Mouse (Mus musculus) limb, embryonic 13.5 days (tissue): ENCODE measurements around the gene Wfdc13. TPM values are rescaled to one million over a fixed set of nuclear protein-coding genes. Genes with fewer than 3 reads are reported as not detected.

Experiments used
- ATAC-seq: fragments of 200-750 bp; cut with Nextera tagmentation; 2 replicates; pipeline ENCODE4 v1.8.0; 2017; ENCODE audit warnings: low read depth, moderate number of reproducible peaks, moderate TSS enrichment; ENCODE audit not compliant: low FRiP score
- H3K27ac ChIP-seq: fragments of 300-500 bp; sonication (generic); 2 replicates; pipeline ENCODE4 v1.5.1; 2015; ENCODE audit warnings: inconsistent platforms, mild to moderate bottlenecking, moderate library complexity
- H3K27me3 ChIP-seq: fragments of 300-500 bp; sonication (generic); 2 replicates; pipeline ENCODE4 v1.6.1; 2015; ENCODE audit warnings: mild to moderate bottlenecking, inconsistent platforms
- H3K36me3 ChIP-seq: fragments of 300-500 bp; sonication (generic); 2 replicates; pipeline ENCODE4 v1.6.1; 2015; ENCODE audit warnings: inconsistent platforms, mild to moderate bottlenecking, moderate library complexity
- H3K4me1 ChIP-seq: fragments of 300-500 bp; sonication (generic); 2 replicates; pipeline ENCODE4 v1.6.1; 2015; ENCODE audit warnings: inconsistent platforms
- H3K4me2 ChIP-seq: fragments of 300-500 bp; sonication (generic); replicated peaks from 2 replicates; pipeline ENCODE4 v1.6.1; 2015; ENCODE audit warnings: inconsistent platforms, mild to moderate bottlenecking, moderate library complexity
- H3K4me3 ChIP-seq: fragments of 300-500 bp; sonication (generic); 2 replicates; pipeline ENCODE4 v1.5.1; 2015; ENCODE audit warnings: moderate library complexity, mild to moderate bottlenecking, inconsistent platforms
- H3K9ac ChIP-seq: fragments of 300-500 bp; sonication (generic); 2 replicates; pipeline ENCODE4 v1.6.1; 2015; ENCODE audit warnings: mild to moderate bottlenecking, inconsistent platforms
- H3K9me3 ChIP-seq: fragments of 300-500 bp; sonication (generic); 2 replicates; pipeline ENCODE4 v1.6.1; 2016; ENCODE audit warnings: inconsistent platforms
- WGBS: fragments of 180-500 bp; shearing (Covaris S2); methylation state at CpG from one replicate; pipeline ENCODE4 v1.1.7; 2015; 5-methylcytosine and 5-hydroxymethylcytosine counted together
- polyA plus RNA-seq: library from polyadenylated mRNA; unstranded; fragments of >200 nt; fragmentation: Nextera tagmentation; extraction: Ambion mirVana; gene quantifications from 2 replicates; pipeline ENCODE4 v1.2.1, GENCODE M21; 2015

The Wfdc13 gene
- polyA plus RNA-seq: 0.18 and 0.36 TPM in 2 replicates

- H3K4me3 ChIP-seq: no peak within 1 kb of the TSS
- no peaks in the 10 kb centered on the region for H3K36me3 ChIP-seq
- 0 out of 2 replicates have a peak, but pooled peaks cover 2% of the 10 kb centered on the region for H3K27me3 ChIP-seq
- ATAC-seq: no peak
- H3K4me2 ChIP-seq: no peak within 1 kb of the TSS
- H3K27ac ChIP-seq: no peak within 1 kb of the TSS
- no peaks in the 10 kb centered on the region for H3K9me3 ChIP-seq
- WGBS: 61% methylated on average over 3 of the region's 3 CpGs
- H3K9ac ChIP-seq: no peak within 1 kb of the TSS
- no peaks in the 10 kb centered on the region for H3K4me1 ChIP-seq
Measured at GRCm38 (mm10) chr2:164684807-164685206, at the start of gene Wfdc13. Gene Wfdc13 (plus strand): TSS chr2:164685107.

- H3K27me3 ChIP-seq: no peaks in the 10 kb centered on the region
- no peak overlapping the region for H3K4me2 ChIP-seq
- no peaks in the 10 kb centered on the region for H3K4me1 ChIP-seq
- no peaks in the 10 kb centered on the region for H3K9me3 ChIP-seq
- no peak overlapping the region for H3K27ac ChIP-seq
- H3K36me3 ChIP-seq: no peaks in the 10 kb centered on the region
- WGBS: 76% methylated on average over 9 of the region's 9 CpGs
- no peak overlapping the region for H3K9ac ChIP-seq
- no peak for ATAC-seq
- no peak overlapping the region for H3K4me3 ChIP-seq
Measured at GRCm38 (mm10) chr2:164635266-164635665, 49.6 kb upstream of the Wfdc13 start.

GRCm38 (mm10) chr2:164638696-164639095 is 46.2 kb upstream of the Wfdc13 start, which contains the start of gene Wfdc16:
Gene Wfdc16 (minus strand): TSS chr2:164638796.
- Histone ChIP-seq H3K9ac (no peak within 1 kb of the TSS), H3K27me3 (no peaks in the 10 kb centered on the region), H3K4me1 (no peaks in the 10 kb centered on the region), H3K9me3 (no peaks in the 10 kb centered on the region), H3K27ac (no peak within 1 kb of the TSS), H3K4me2 (no peak within 1 kb of the TSS), H3K36me3 (no peaks in the 10 kb centered on the region), H3K4me3 (no peak within 1 kb of the TSS)
- no peak for ATAC-seq
- 87% methylated on average over 3 of the region's 3 CpGs for WGBS

GRCm38 (mm10) chr2:164641129-164641528 is 43.8 kb upstream of the Wfdc13 start:
- Histone ChIP-seq H3K4me2 (no peak overlapping the region), H3K36me3 (no peaks in the 10 kb centered on the region), H3K27me3 (no peaks in the 10 kb centered on the region), H3K4me1 (no peaks in the 10 kb centered on the region), H3K27ac (no peak overlapping the region), H3K4me3 (no peak overlapping the region), H3K9me3 (no peaks in the 10 kb centered on the region), H3K9ac (no peak overlapping the region)
- no peak for ATAC-seq
- 65% methylated on average over 7 of the region's 7 CpGs for WGBS

GRCm38 (mm10) chr2:164641881-164642673 is 42.8 kb upstream of the Wfdc13 start:
- H3K4me3 ChIP-seq: no peak overlapping the region
- no peaks in the 10 kb centered on the region for H3K27me3 ChIP-seq
- no peak overlapping the region for H3K9ac ChIP-seq
- H3K4me1 ChIP-seq: no peaks in the 10 kb centered on the region
- no peaks in the 10 kb centered on the region for H3K36me3 ChIP-seq
- H3K9me3 ChIP-seq: no peaks in the 10 kb centered on the region
- no peak overlapping the region for H3K4me2 ChIP-seq
- ATAC-seq: no peak
- WGBS: 79% methylated on average over 13 of the region's 13 CpGs
- H3K27ac ChIP-seq: no peak overlapping the region

- Histone ChIP-seq H3K4me3 (no peak within 1 kb of the TSS), H3K4me2 (no peak within 1 kb of the TSS), H3K27me3 (peaks cover 9% of the 10 kb centered on the region; the same call in 1 of the 2 replicates), H3K4me1 (no peaks in the 10 kb centered on the region), H3K36me3 (no peaks in the 10 kb centered on the region), H3K27ac (no peak within 1 kb of the TSS), H3K9me3 (no peaks in the 10 kb centered on the region), H3K9ac (no peak within 1 kb of the TSS)
- 19% methylated on average over 11 of the region's 11 CpGs for WGBS
- ATAC-seq: no peak
Measured at GRCm38 (mm10) chr2:164655858-164656257, 29.0 kb upstream of the Wfdc13 start, which contains the start of gene Wfdc10. Gene Wfdc10 (plus strand): TSS chr2:164656046.

- no peak within 1 kb of the TSS for H3K4me2 ChIP-seq
- H3K27ac ChIP-seq: no peak within 1 kb of the TSS
- H3K36me3 ChIP-seq: no peaks in the 10 kb centered on the region
- H3K9me3 ChIP-seq: no peaks in the 10 kb centered on the region
- no peak for ATAC-seq
- H3K4me1 ChIP-seq: no peaks in the 10 kb centered on the region
- WGBS: 79% methylated on average over 9 of the region's 9 CpGs
- H3K9ac ChIP-seq: no peak within 1 kb of the TSS
- H3K27me3 ChIP-seq: peaks cover 9% of the 10 kb centered on the region; the same call in 1 of the 2 replicates
- H3K4me3 ChIP-seq: no peak within 1 kb of the TSS
Measured at GRCm38 (mm10) chr2:164656483-164656882, 28.4 kb upstream of the Wfdc13 start, which contains the start of gene Wfdc9. Gene Wfdc9 (minus strand): TSS chr2:164656583.

- H3K27me3 ChIP-seq: no peaks in the 10 kb centered on the region
- no peaks in the 10 kb centered on the region for H3K36me3 ChIP-seq
- 88% methylated on average over 7 of the region's 7 CpGs for WGBS
- H3K4me3 ChIP-seq: no peak overlapping the region
- H3K9me3 ChIP-seq: no peaks in the 10 kb centered on the region
- H3K4me2 ChIP-seq: no peak overlapping the region
- no peak for ATAC-seq
- no peaks in the 10 kb centered on the region for H3K4me1 ChIP-seq
- no peak overlapping the region for H3K27ac ChIP-seq
- H3K9ac ChIP-seq: no peak overlapping the region
Measured at GRCm38 (mm10) chr2:164664851-164665250, 20.1 kb upstream of the Wfdc13 start.

- 84% methylated on average over 5 of the region's 5 CpGs for WGBS
- no peak overlapping the region for H3K4me3 ChIP-seq
- H3K4me1 ChIP-seq: no peaks in the 10 kb centered on the region
- no peak overlapping the region for H3K4me2 ChIP-seq
- no peak overlapping the region for H3K27ac ChIP-seq
- H3K36me3 ChIP-seq: no peaks in the 10 kb centered on the region
- no peak overlapping the region for H3K9ac ChIP-seq
- no peaks in the 10 kb centered on the region for H3K27me3 ChIP-seq
- H3K9me3 ChIP-seq: no peaks in the 10 kb centered on the region
- no peak for ATAC-seq
Measured at GRCm38 (mm10) chr2:164670261-164670660, 14.6 kb upstream of the Wfdc13 start.

- H3K27me3 ChIP-seq: no peaks in the 10 kb centered on the region
- ATAC-seq: no peak
- no peak overlapping the region for H3K4me3 ChIP-seq
- H3K9ac ChIP-seq: no peak overlapping the region
- no peaks in the 10 kb centered on the region for H3K4me1 ChIP-seq
- H3K27ac ChIP-seq: no peak overlapping the region
- no peak overlapping the region for H3K4me2 ChIP-seq
- H3K36me3 ChIP-seq: no peaks in the 10 kb centered on the region
- H3K9me3 ChIP-seq: no peaks in the 10 kb centered on the region
- WGBS: 26% methylated on average over 1 of the region's 1 CpGs
Measured at GRCm38 (mm10) chr2:164670938-164671337, 14.0 kb upstream of the Wfdc13 start.

- Histone ChIP-seq H3K9ac (no peak within 1 kb of the TSS), H3K36me3 (no peaks in the 10 kb centered on the region), H3K27me3 (no peaks in the 10 kb centered on the region), H3K27ac (no peak within 1 kb of the TSS), H3K4me2 (no peak within 1 kb of the TSS), H3K4me1 (0 out of 2 replicates have a peak, but pooled peaks cover 5% of the 10 kb centered on the region), H3K9me3 (no peaks in the 10 kb centered on the region), H3K4me3 (no peak within 1 kb of the TSS)
- ATAC-seq: no peak
- 73% methylated on average over 7 of the region's 7 CpGs for whole genome bisulfite sequencing
Measured at GRCm38 (mm10) chr2:164673987-164674386, 10.9 kb upstream of the Wfdc13 start, which contains the start of gene Wfdc11. Gene Wfdc11 (minus strand): TSS chr2:164674087.

GRCm38 (mm10) chr2:164676103-164676502 is 8.8 kb upstream of the Wfdc13 start:
- Histone ChIP-seq H3K9me3 (no peaks in the 10 kb centered on the region), H3K4me2 (no peak overlapping the region), H3K36me3 (no peaks in the 10 kb centered on the region), H3K4me3 (no peak overlapping the region), H3K4me1 (0 out of 2 replicates have a peak, but pooled peaks cover 8% of the 10 kb centered on the region), H3K27me3 (no peaks in the 10 kb centered on the region), H3K9ac (no peak overlapping the region), H3K27ac (no peak overlapping the region)
- 81% methylated on average over 7 of the region's 7 CpGs for WGBS
- ATAC-seq: no peak
